Mouse (Mus musculus) brain, embryonic 14.5 days (tissue): ENCODE data around the gene Itga9.

Experiments used
- CTCF ChIP-seq: fragments of 200-500 bp; IDR thresholded peaks from 2 replicates; pipeline ENCODE4 v1.5.1; 2012; ENCODE audit warnings: inconsistent platforms, mild to moderate bottlenecking, moderate library complexity, borderline replicate concordance; ENCODE audit not compliant: insufficient read depth, insufficient read length; ENCODE audit errors: extremely low read depth
- POLR2A ChIP-seq: fragments of 200-500 bp; IDR thresholded peaks from 2 replicates; pipeline ENCODE4 v1.6.1; 2012; ENCODE audit warnings: mild to moderate bottlenecking, inconsistent platforms, borderline replicate concordance; ENCODE audit not compliant: poor library complexity, insufficient read depth, insufficient read length, severe bottlenecking; ENCODE audit errors: extremely low read depth

- TF ChIP-seq POLR2A (no peak), CTCF (no peak)
Observed at GRCm38 (mm10) chr9:118930611-118931010, 324.1 kb downstream of the Itga9 start.
